Mouse (Mus musculus): ENCODE data around the gene Zfp953. TPM values are rescaled to one million over a fixed set of nuclear protein-coding genes. Genes with fewer than 3 reads are reported as not detected.

Gene Zfp953
- total and polyA plus RNA-seq, 3 experiments = 0.81 to 0.84 TPM; not detected in 1

Other genes starting within 250 kb of the Zfp953 start
- gene Rslcan18, start 244.3 kb downstream of the Zfp953 start, total RNA-seq (2012; rRNA removed) = 0.19 and 0.26 TPM in 2 replicates
- under 1 TPM in 1 of 2 experiments, not detected in 1; 0.11 TPM for gene Rslcan18, start 244.3 kb downstream of the Zfp953 start, polyA plus RNA-seq (2012; ENCODE audit: insufficient read depth in 1 of 2, insufficient read length in 2 of 2, low read depth in 1 of 2, low replicate concordance in 2 of 2, missing spikeins in 1 of 2)
- 1.5 and 2.3 TPM in 2 replicates for gene Zfp759, start 238.9 kb downstream of the Zfp953 start, total RNA-seq (2012; rRNA removed)
- 1 to 10 TPM in 1 of 2 experiments, not detected in 1; 1.5 TPM for gene Zfp759, start 238.9 kb downstream of the Zfp953 start, polyA plus RNA-seq (2012; ENCODE audit: insufficient read depth in 1 of 2, insufficient read length in 2 of 2, low read depth in 1 of 2, low replicate concordance in 2 of 2, missing spikeins in 1 of 2)
- 0.12 TPM in 1 of 2 replicates, not detected in the other for gene Rsl1, start 187.4 kb downstream of the Zfp953 start, total RNA-seq (2012; rRNA removed)
- gene Rsl1, start 187.4 kb downstream of the Zfp953 start, polyA plus RNA-seq (2012; ENCODE audit: insufficient read depth in 1 of 2, insufficient read length in 2 of 2, low read depth in 1 of 2, low replicate concordance in 2 of 2, missing spikeins in 1 of 2) = not detected
- gene Zfp455, start 166.1 kb downstream of the Zfp953 start, total RNA-seq (2012; rRNA removed) = 0.29 and 0.46 TPM in 2 replicates
- gene Zfp455, start 166.1 kb downstream of the Zfp953 start, polyA plus RNA-seq (2012; ENCODE audit: insufficient read depth in 1 of 2, insufficient read length in 2 of 2, low read depth in 1 of 2, low replicate concordance in 2 of 2, missing spikeins in 1 of 2) = under 1 TPM in 1 of 2 experiments, not detected in 1; 0.38 TPM
- gene Zfp458, start 82.1 kb downstream of the Zfp953 start, total RNA-seq (2012; rRNA removed) = 1.4 and 1.6 TPM in 2 replicates
- 1 to 10 TPM in 1 of 2 experiments, not detected in 1; 1.3 TPM for gene Zfp458, start 82.1 kb downstream of the Zfp953 start, polyA plus RNA-seq (2012; ENCODE audit: insufficient read depth in 1 of 2, insufficient read length in 2 of 2, low read depth in 1 of 2, low replicate concordance in 2 of 2, missing spikeins in 1 of 2)
- gene Zfp457, start 54.1 kb downstream of the Zfp953 start, total RNA-seq (2012; rRNA removed) = 1.1 and 1.7 TPM in 2 replicates
- gene Zfp457, start 54.1 kb downstream of the Zfp953 start, polyA plus RNA-seq (2012; ENCODE audit: insufficient read depth in 1 of 2, insufficient read length in 2 of 2, low read depth in 1 of 2, low replicate concordance in 2 of 2, missing spikeins in 1 of 2) = 1 to 10 TPM in 1 of 2 experiments, not detected in 1; 1.4 TPM
- gene Zfp595, start 28.0 kb downstream of the Zfp953 start, total RNA-seq (2012; rRNA removed) = 3.2 and 3.9 TPM in 2 replicates
- 1 to 10 TPM in 1 of 2 experiments, not detected in 1; 2.6 TPM for gene Zfp595, start 28.0 kb downstream of the Zfp953 start, polyA plus RNA-seq (2012; ENCODE audit: insufficient read depth in 1 of 2, insufficient read length in 2 of 2, low read depth in 1 of 2, low replicate concordance in 2 of 2, missing spikeins in 1 of 2)
- 2.5 and 3.6 TPM in 2 replicates for gene Gm28044, start 69 bp downstream of the Zfp953 start, total RNA-seq (2012; rRNA removed)
- 1 to 10 TPM in 1 of 2 experiments, not detected in 1; 1.1 TPM for gene Gm28044, start 69 bp downstream of the Zfp953 start, polyA plus RNA-seq (2012; ENCODE audit: insufficient read depth in 1 of 2, insufficient read length in 2 of 2, low read depth in 1 of 2, low replicate concordance in 2 of 2, missing spikeins in 1 of 2)
- 0.23 and 0.65 TPM in 2 replicates for gene Gm28041, start 15.1 kb upstream of the Zfp953 start, total RNA-seq (2012; rRNA removed)
- gene Gm28041, start 15.1 kb upstream of the Zfp953 start, polyA plus RNA-seq (2012; ENCODE audit: insufficient read depth in 1 of 2, insufficient read length in 2 of 2, low read depth in 1 of 2, low replicate concordance in 2 of 2, missing spikeins in 1 of 2) = under 1 TPM in 1 of 2 experiments, not detected in 1; 0.18 TPM
- 0.26 and 0.35 TPM in 2 replicates for gene Zfp456, start 15.2 kb upstream of the Zfp953 start, total RNA-seq (2012; rRNA removed)
- gene Zfp456, start 15.2 kb upstream of the Zfp953 start, polyA plus RNA-seq (2012; ENCODE audit: insufficient read depth in 1 of 2, insufficient read length in 2 of 2, low read depth in 1 of 2, low replicate concordance in 2 of 2, missing spikeins in 1 of 2) = under 1 TPM in 1 of 2 experiments, not detected in 1; 0.43 TPM
- 1.0 and 1.1 TPM in 2 replicates for gene Zfp429, start 39.2 kb upstream of the Zfp953 start, total RNA-seq (2012; rRNA removed)
- gene Zfp429, start 39.2 kb upstream of the Zfp953 start, polyA plus RNA-seq (2012; ENCODE audit: insufficient read depth in 1 of 2, insufficient read length in 2 of 2, low read depth in 1 of 2, low replicate concordance in 2 of 2, missing spikeins in 1 of 2) = under 1 TPM in 1 of 2 experiments, not detected in 1; 0.67 TPM
- gene Zfp459, start 60.8 kb upstream of the Zfp953 start, total RNA-seq (2012; rRNA removed) = not detected in 2 replicates
- gene Zfp459, start 60.8 kb upstream of the Zfp953 start, polyA plus RNA-seq (2012; ENCODE audit: insufficient read depth in 1 of 2, insufficient read length in 2 of 2, low read depth in 1 of 2, low replicate concordance in 2 of 2, missing spikeins in 1 of 2) = not detected
- 4.8 and 6.1 TPM in 2 replicates for gene Zfp874a, start 91.0 kb upstream of the Zfp953 start, total RNA-seq (2012; rRNA removed)
- gene Zfp874a, start 91.0 kb upstream of the Zfp953 start, polyA plus RNA-seq (2012; ENCODE audit: insufficient read depth in 1 of 2, insufficient read length in 2 of 2, low read depth in 1 of 2, low replicate concordance in 2 of 2, missing spikeins in 1 of 2) = 1 to 10 TPM in 1 of 2 experiments, not detected in 1; 4.1 TPM
- 4.4 and 4.9 TPM in 2 replicates for gene Zfp874b, start 123.7 kb upstream of the Zfp953 start, total RNA-seq (2012; rRNA removed)
- gene Zfp874b, start 123.7 kb upstream of the Zfp953 start, polyA plus RNA-seq (2012; ENCODE audit: insufficient read depth in 1 of 2, insufficient read length in 2 of 2, low read depth in 1 of 2, low replicate concordance in 2 of 2, missing spikeins in 1 of 2) = 1 to 10 TPM in 1 of 2 experiments, not detected in 1; 3.5 TPM
- 3.5 and 4.8 TPM in 2 replicates for gene Zfp58, start 139.9 kb upstream of the Zfp953 start, total RNA-seq (2012; rRNA removed)
- gene Zfp58, start 139.9 kb upstream of the Zfp953 start, polyA plus RNA-seq (2012; ENCODE audit: insufficient read depth in 1 of 2, insufficient read length in 2 of 2, low read depth in 1 of 2, low replicate concordance in 2 of 2, missing spikeins in 1 of 2) = 1 to 10 TPM in 1 of 2 experiments, not detected in 1; 3.2 TPM
- not detected in 2 replicates for gene Gm26965, start 165.5 kb upstream of the Zfp953 start, total RNA-seq (2012; rRNA removed)
- gene Gm26965, start 165.5 kb upstream of the Zfp953 start, polyA plus RNA-seq (2012; ENCODE audit: insufficient read depth in 1 of 2, insufficient read length in 2 of 2, low read depth in 1 of 2, low replicate concordance in 2 of 2, missing spikeins in 1 of 2) = not detected
- 17.8 and 28.4 TPM in 2 replicates for gene Zfp87, start 165.6 kb upstream of the Zfp953 start, total RNA-seq (2012; rRNA removed)
- gene Zfp87, start 165.6 kb upstream of the Zfp953 start, polyA plus RNA-seq (2012; ENCODE audit: insufficient read depth in 1 of 2, insufficient read length in 2 of 2, low read depth in 1 of 2, low replicate concordance in 2 of 2, missing spikeins in 1 of 2) = 10 to 100 TPM in 1 of 2 experiments, not detected in 1; 11.7 TPM
- 4.3 and 4.9 TPM in 2 replicates for gene Zfp748, start 193.2 kb upstream of the Zfp953 start, total RNA-seq (2012; rRNA removed)
- 1 to 10 TPM in 1 of 2 experiments, not detected in 1; 4.0 TPM for gene Zfp748, start 193.2 kb upstream of the Zfp953 start, polyA plus RNA-seq (2012; ENCODE audit: insufficient read depth in 1 of 2, insufficient read length in 2 of 2, low read depth in 1 of 2, low replicate concordance in 2 of 2, missing spikeins in 1 of 2)
- 6.0 and 7.0 TPM in 2 replicates for gene Zfp729b, start 249.1 kb upstream of the Zfp953 start, total RNA-seq (2012; rRNA removed)
- gene Zfp729b, start 249.1 kb upstream of the Zfp953 start, polyA plus RNA-seq (2012; ENCODE audit: insufficient read depth in 1 of 2, insufficient read length in 2 of 2, low read depth in 1 of 2, low replicate concordance in 2 of 2, missing spikeins in 1 of 2) = 1 to 10 TPM in 1 of 2 experiments, not detected in 1; 5.0 TPM

Measured in MEL (cell line).